Comparison of ENCODE assay signal across 8 mouse cellular contexts in genomic region chr9:72640642-72641041, GRCm38 (mm10). TPM values are rescaled to one million over a fixed set of nuclear protein-coding genes. Genes with fewer than 3 reads are reported as not detected.
DNase-seq lines count a peak whose midpoint lies in the region; ATAC-seq and TF ChIP-seq lines count a peak whose summit lies in the region.

No protein-coding gene starts in this region.

- peak overlapping the region; percentile 83 for H3K9ac ChIP-seq in heart, embryonic 11.5 days (ENCODE audit: low read depth, low read length)
- H3K9ac ChIP-seq in ES-Bruce4 (ENCODE audit: low read depth, poor library complexity, severe bottlenecking): peak overlapping the region; percentile 62
- H3K9ac ChIP-seq in heart, postnatal 0 days (replicated peaks; ENCODE audit: low read depth, low read length): peak overlapping the region; percentile 46
- H3K9ac ChIP-seq in liver, postnatal 0 days (replicated peaks): peak overlapping the region; percentile 61; the same call in 1 of the 2 replicates

- H3K4me1 ChIP-seq in heart, embryonic 11.5 days (ENCODE audit: control insufficient read depth, insufficient read depth, low read length): peaks cover 20% of the 10 kb centered on the region
- peaks cover 7% of the 10 kb centered on the region for H3K4me1 ChIP-seq in ES-Bruce4 (ENCODE audit: control insufficient read depth, insufficient read depth, low read length)
- peaks cover 24% of the 10 kb centered on the region for H3K4me1 ChIP-seq in heart, postnatal 0 days (ENCODE audit: control insufficient read depth, insufficient read depth)
- H3K4me1 ChIP-seq in liver, postnatal 0 days (ENCODE audit: insufficient read depth): peaks cover 22% of the 10 kb centered on the region

- DNase-seq in heart, adult 9 months (ENCODE audit: low spot score in 2 of 2): no peak
- no peak for DNase-seq in heart, postnatal 0 days (ENCODE audit: low spot score)
- DNase-seq in liver, postnatal 0 days: no peak
- no peak for DNase-seq in left cerebral cortex, adult 8-10 months (ENCODE audit: low spot score in 2 of 2)
- DNase-seq in testis, postnatal 10 days (ENCODE audit: low spot score): no peak

- H3K27me3 ChIP-seq in heart, embryonic 11.5 days (ENCODE audit: control insufficient read depth, insufficient read depth, low read length): no peaks in the 10 kb centered on the region
- H3K27me3 ChIP-seq in ES-Bruce4 (ENCODE audit: control insufficient read depth, insufficient read depth, low read length, poor library complexity, severe bottlenecking): no peaks in the 10 kb centered on the region
- H3K27me3 ChIP-seq in heart, postnatal 0 days (ENCODE audit: control insufficient read depth, insufficient read depth, low read length): no peaks in the 10 kb centered on the region
- H3K27me3 ChIP-seq in liver, postnatal 0 days (ENCODE audit: insufficient read depth, low read length): no peaks in the 10 kb centered on the region

- no peak for TF ChIP-seq CTCF in ES-Bruce4 (IDR thresholded peaks at IDR 0.05; ENCODE audit: low read depth, low read length)
- no peak for TF ChIP-seq CTCF in heart, postnatal 0 days (IDR thresholded peaks at IDR 0.05; ENCODE audit: low read depth)
- no peak for TF ChIP-seq CTCF in liver, postnatal 0 days (IDR thresholded peaks at IDR 0.05; ENCODE audit: low read depth)

- peak overlapping the region; percentile 79 for H3K4me2 ChIP-seq in heart, embryonic 11.5 days
- H3K4me2 ChIP-seq in heart, postnatal 0 days (ENCODE audit: low read depth, low read length): peak overlapping the region; percentile 57
- H3K4me2 ChIP-seq in liver, postnatal 0 days (ENCODE audit: low read depth, low read length): peak overlapping the region; percentile 75

- TF ChIP-seq POLR2A in ES-Bruce4 (IDR thresholded peaks at IDR 0.05; ENCODE audit: insufficient read depth, low read length): no peak

- peak overlapping the region; percentile 99 for H3K27ac ChIP-seq in heart, embryonic 11.5 days (ENCODE audit: low read depth, low read length)
- peak overlapping the region; percentile 93 for H3K27ac ChIP-seq in ES-Bruce4 (ENCODE audit: insufficient read depth, low read length)
- H3K27ac ChIP-seq in heart, postnatal 0 days (ENCODE audit: low read depth): peak overlapping the region; percentile 99
- peak overlapping the region; percentile 96 for H3K27ac ChIP-seq in liver, postnatal 0 days (ENCODE audit: low read depth)

- TF ChIP-seq EP300 in ES-Bruce4 (IDR thresholded peaks at IDR 0.05; ENCODE audit: insufficient read depth, low read depth, low read length): no peak
- no peak for TF ChIP-seq EP300 in heart, postnatal 0 days (IDR thresholded peaks at IDR 0.05; ENCODE audit: low read depth)
- no peak for TF ChIP-seq EP300 in liver, postnatal 0 days (IDR thresholded peaks at IDR 0.05; ENCODE audit: low read depth)

- H3K4me3 ChIP-seq in heart, embryonic 11.5 days (ENCODE audit: low read depth, low read length): no peak overlapping the region
- H3K4me3 ChIP-seq in ES-Bruce4 (ENCODE audit: low read depth, low read length): no peak overlapping the region
- H3K4me3 ChIP-seq in heart, postnatal 0 days (ENCODE audit: low read depth, low read length): no peak overlapping the region
- H3K4me3 ChIP-seq in liver, postnatal 0 days (ENCODE audit: low read depth, low read length): no peak overlapping the region

- no peaks in the 10 kb centered on the region for H3K36me3 ChIP-seq in heart, embryonic 11.5 days (ENCODE audit: control insufficient read depth, insufficient read depth, low read length)
- no peaks in the 10 kb centered on the region for H3K36me3 ChIP-seq in ES-Bruce4 (ENCODE audit: control insufficient read depth, insufficient read depth, low read length, poor library complexity, severe bottlenecking)
- no peaks in the 10 kb centered on the region for H3K36me3 ChIP-seq in heart, postnatal 0 days (replicated peaks; ENCODE audit: control insufficient read depth, insufficient read depth, low read length)
- no peaks in the 10 kb centered on the region for H3K36me3 ChIP-seq in liver, postnatal 0 days (replicated peaks; ENCODE audit: insufficient read depth, low read length)

- H3K9me3 ChIP-seq in heart, embryonic 11.5 days (replicated peaks; ENCODE audit: control insufficient read depth, low read length): no peaks in the 10 kb centered on the region
- no peaks in the 10 kb centered on the region for H3K9me3 ChIP-seq in ES-Bruce4 (replicated peaks; ENCODE audit: control insufficient read depth, insufficient read depth, low read length, poor library complexity, severe bottlenecking)
- no peaks in the 10 kb centered on the region for H3K9me3 ChIP-seq in heart, postnatal 0 days (replicated peaks; ENCODE audit: control insufficient read depth, low read length)
- H3K9me3 ChIP-seq in liver, postnatal 0 days (ENCODE audit: low read length): no peaks in the 10 kb centered on the region

- no peak for ATAC-seq in heart, embryonic 11.5 days (replicated peaks; ENCODE audit: insufficient number of reproducible peaks, low FRiP score, low TSS enrichment)
- ATAC-seq in heart, postnatal 0 days (ENCODE audit: insufficient read depth, low read depth): peak; percentile 9; the same call in 1 of the 2 replicates
- ATAC-seq in liver, postnatal 0 days: no peak
- ATAC-seq in cerebellum, adult (ENCODE audit: insufficient number of reproducible peaks, low FRiP score, low TSS enrichment): no peak

- WGBS in heart, embryonic 11.5 days (ENCODE audit: insufficient replicate concordance): 14% methylated on average over 7 of the region's 7 CpGs
- WGBS in heart, postnatal 0 days: 13% methylated on average over 7 of the region's 7 CpGs
- 44% methylated on average over 7 of the region's 7 CpGs for WGBS in liver, postnatal 0 days (ENCODE audit: insufficient replicate concordance)

RNA-seq across cellular contexts. Expression of gene Nedd4, which starts 21.5 kb away (rescaled TPM):
- 555 and 667 TPM in 2 replicates for polyA plus RNA-seq in heart, embryonic 11.5 days (2014; fragmentation: Nextera tagmentation; extraction: Ambion mirVana)
- polyA plus RNA-seq in ES-Bruce4 (2011; ENCODE audit: insufficient read depth, insufficient read length, low read depth, missing spikeins): 1,167 and 1,184 TPM in 2 replicates
- total RNA-seq in heart, postnatal 0 days (2014; rRNA removed; ENCODE audit: low replicate concordance): 444 and 493 TPM in 2 replicates
- 294 and 303 TPM in 2 replicates for polyA plus RNA-seq in heart, postnatal 0 days (2015; fragmentation: Nextera tagmentation; extraction: Ambion mirVana)
- polyA plus RNA-seq in liver, postnatal 0 days (2015; fragmentation: Nextera tagmentation; extraction: Ambion mirVana): 56.7 and 70.3 TPM in 2 replicates
- 100 to 1,000 TPM; 276 to 301 (median 288) TPM for total RNA-seq in left cerebral cortex, adult 8-10 months (2022)
